Mouse (Mus musculus): ENCODE data around the gene Hpse. TPM values are rescaled to one million over a fixed set of nuclear protein-coding genes. Genes with fewer than 3 reads are reported as not detected.

The Hpse gene
- total RNA-seq (2023) = 1.4 TPM

DNA sequence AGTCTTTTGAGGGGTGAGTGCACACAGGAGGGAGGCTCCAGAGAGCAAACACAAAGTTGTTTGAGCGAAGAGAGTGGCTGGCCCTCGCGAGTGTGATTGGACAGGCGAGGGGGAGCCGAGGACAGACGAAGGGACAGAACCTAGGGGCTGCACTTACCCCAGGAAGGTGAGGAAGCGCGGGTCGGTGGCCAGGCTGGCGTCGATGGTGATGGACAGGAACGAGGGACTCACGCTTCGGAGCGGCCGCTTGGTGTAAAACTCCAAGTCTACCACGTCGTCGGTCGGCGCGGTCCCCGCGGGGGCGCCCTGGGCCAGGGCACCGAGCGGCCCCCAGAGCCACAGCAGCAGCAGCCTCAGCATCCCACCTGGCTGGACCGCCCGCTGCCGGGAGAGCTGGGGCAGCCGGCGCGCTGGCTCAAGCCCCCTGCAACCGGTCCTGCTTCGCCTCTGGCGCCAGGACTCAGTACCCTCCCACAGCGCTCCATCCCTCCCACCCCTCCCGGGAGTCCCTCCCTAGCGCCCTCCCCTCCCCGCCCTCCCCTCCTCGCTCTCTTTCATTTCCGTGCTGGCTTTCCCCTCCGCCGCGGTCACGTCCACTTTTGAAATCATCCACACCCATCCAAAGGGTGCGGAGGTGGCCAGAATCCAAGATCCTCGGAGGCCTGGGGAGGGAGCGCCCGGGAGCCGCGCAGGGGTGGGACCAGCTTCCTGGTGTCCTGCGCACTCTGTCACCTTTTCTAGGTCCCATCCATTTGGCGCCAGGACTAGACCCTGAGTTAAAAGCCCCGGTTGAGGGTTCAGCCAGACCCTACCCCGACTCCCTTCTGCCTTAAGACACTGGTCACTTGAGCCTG, at the start of gene Hpse:
Hpse (minus strand) TSS at position 482 of the 854 bp plus-strand sequence.

DNA sequence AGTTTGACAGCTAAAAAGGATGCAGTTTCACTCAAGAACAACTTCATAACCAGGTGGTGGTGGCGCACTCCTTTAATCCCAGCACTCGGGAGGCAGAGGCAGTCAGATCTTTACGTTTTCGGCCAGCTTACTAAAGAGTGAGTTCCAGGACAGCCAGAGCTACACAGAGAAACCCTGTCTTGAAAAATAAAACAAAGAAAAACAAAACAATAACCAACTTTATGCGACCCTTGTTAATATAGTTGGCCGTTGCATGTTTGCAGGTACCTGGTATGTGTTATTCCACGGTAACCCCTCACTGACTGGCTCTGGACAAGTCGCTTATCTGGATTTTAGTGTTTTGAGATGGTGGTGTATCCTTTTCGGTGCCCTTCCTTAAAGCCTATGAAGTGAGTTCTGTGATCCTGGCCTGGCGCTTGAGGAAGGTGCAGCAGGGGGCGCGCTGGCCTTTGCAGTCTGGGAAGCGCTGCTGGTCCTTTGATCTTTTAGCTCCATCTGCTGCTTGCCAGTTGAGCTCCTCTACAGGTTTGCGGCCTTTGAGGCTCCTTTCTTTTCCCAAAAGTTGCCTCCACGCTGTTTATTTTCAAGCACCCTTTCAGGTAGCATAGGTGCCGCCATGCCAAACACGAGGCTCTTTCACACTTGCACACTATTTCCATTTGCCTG, 44.7 kb downstream of the Hpse start, which contains the start of gene Coq2:
Coq2 (minus strand) TSS at position 430 of the 666 bp plus-strand sequence.

Other genes starting within 250 kb of the Hpse start
- gene Lin54, start 219.1 kb downstream of the Hpse start, total RNA-seq (2023) = 28.1 TPM
- 64.3 TPM for gene Cops4, start 201.4 kb downstream of the Hpse start, total RNA-seq (2023)
- 55.5 TPM for gene Plac8, start 147.5 kb downstream of the Hpse start, total RNA-seq (2023)
- gene Coq2, start 44.6 kb downstream of the Hpse start, total RNA-seq (2023) = 39.2 TPM
- 26.6 TPM for gene Helq, start 78.9 kb upstream of the Hpse start, total RNA-seq (2023)
- gene Mrps18c, start 78.9 kb upstream of the Hpse start, total RNA-seq (2023) = 52.4 TPM
- 19.8 TPM for gene Abraxas1, start 101.2 kb upstream of the Hpse start, total RNA-seq (2023)
- gene Gpat3, start 126.0 kb upstream of the Hpse start, total RNA-seq (2023) = 0.80 TPM

All from CD8-positive naive resting alpha-beta T cell, adult 57 days (primary cell).